Mouse (Mus musculus) G1E (cell line): Measurements from ENCODE around the gene Rhebl1. TPM values are rescaled to one million over a fixed set of nuclear protein-coding genes. Genes with fewer than 3 reads are reported as not detected.

Experiments
- ATAC-seq: 2 replicates; pipeline ENCODE4 v1.8.0; 2016; ENCODE audit warnings: mild to moderate bottlenecking; ENCODE audit not compliant: insufficient number of reproducible peaks, poor library complexity, low FRiP score, severe bottlenecking; ENCODE audit errors: extremely low read depth
- DNase-seq: peaks from one replicate; pipeline ENCODE4 v3.0.0; 2012; ENCODE audit warnings: low spot score
- H3K27me3 ChIP-seq: 2 replicates; pipeline ENCODE4 v1.6.1; 2012; ENCODE audit warnings: mild to moderate bottlenecking, low read length, inconsistent platforms; ENCODE audit not compliant: insufficient read depth
- H3K36me3 ChIP-seq: replicated peaks from 2 replicates; pipeline ENCODE3; 2012; ENCODE audit warnings: mild to moderate bottlenecking, inconsistent platforms
- H3K4me1 ChIP-seq: 2 replicates; pipeline ENCODE4 v1.6.1; 2012; ENCODE audit warnings: low read depth, low read length, inconsistent platforms, mixed read lengths; ENCODE audit not compliant: insufficient read depth
- H3K4me3 ChIP-seq: 2 replicates; pipeline ENCODE4 v1.5.1; 2012; ENCODE audit warnings: low read depth, mild to moderate bottlenecking, inconsistent platforms, low read length, moderate library complexity, mixed read lengths
- H3K9me3 ChIP-seq: replicated peaks from 2 replicates; pipeline ENCODE4 v1.6.1; 2012; ENCODE audit warnings: inconsistent platforms
- CTCF ChIP-seq: IDR thresholded peaks from 2 replicates; pipeline ENCODE4 v1.5.1; 2012; ENCODE audit warnings: low read depth, low read length, inconsistent platforms, mixed read lengths
- GATA1 ChIP-seq: IDR thresholded peaks from 2 replicates; pipeline ENCODE4 v1.6.1; 2012; ENCODE audit warnings: borderline replicate concordance, low read length, inconsistent platforms, mixed read lengths
- GATA2 ChIP-seq: IDR thresholded peaks from 2 replicates; pipeline ENCODE4 v1.6.1; 2012; ENCODE audit warnings: low read depth, low read length, inconsistent platforms, borderline replicate concordance
- POLR2AphosphoS5 ChIP-seq: IDR thresholded peaks from 2 replicates; pipeline ENCODE4 v1.6.1; 2012; ENCODE audit warnings: low read depth, low read length, inconsistent platforms; ENCODE audit not compliant: insufficient replicate concordance
- TAL1 ChIP-seq: conservative IDR thresholded peaks from 2 replicates; pipeline ENCODE4 v1.6.1; 2012; ENCODE audit warnings: low read depth, low read length, inconsistent platforms, mixed read lengths
- polyA plus RNA-seq: library from polyadenylated mRNA; stranded (reverse); fragments of >175 nt; gene quantifications from 2 replicates; pipeline ENCODE4 v1.2.3, GENCODE M21; 2012
- total RNA-seq, 2 experiments: library from RNA; stranded (forward) in 1 of 2; stranded (reverse) in 1 of 2; fragments of 200-1000 nt in 1 of 2; fragments of >200 nt in 1 of 2; fragmentation: Nextera tagmentation in 1 of 2; gene quantifications; 2 replicates each; pipeline ENCODE4 v1.2.3; 2014 to 2017

Rhebl1 gene
- total and polyA plus RNA-seq, 3 experiments = 2.9 to 8.4 (median 7.8) TPM

- TF ChIP-seq POLR2AphosphoS5 = no peak
- no peak for TF ChIP-seq GATA1
- TF ChIP-seq GATA2 = no peak
- TF ChIP-seq TAL1 = no peak
- TF ChIP-seq CTCF = no peak
- H3K27me3 ChIP-seq = no peaks in the 10 kb centered on the region
- peak; percentile 98 for ATAC-seq
These were observed 13.2 kb downstream of the Rhebl1 start for GRCm38 (mm10) chr15:98880978-98881655.

GRCm38 (mm10) chr15:98877331-98877730 lies 17.0 kb downstream of the Rhebl1 start:
- H3K9me3 ChIP-seq = no peaks in the 10 kb centered on the region

More at GRCm38 (mm10) chr15:98880978-98881655, 13.2 kb downstream of the Rhebl1 start:
- H3K4me1 ChIP-seq = peaks cover 38% of the 10 kb centered on the region
- peak overlapping the region; percentile 81 for H3K4me3 ChIP-seq
- H3K9me3 ChIP-seq = no peaks in the 10 kb centered on the region
- peak; percentile 94 for DNase-seq
- H3K36me3 ChIP-seq = peaks cover 27% of the 10 kb centered on the region

GRCm38 (mm10) chr15:98871916-98872888 lies 22.1 kb downstream of the Rhebl1 start:
- DNase-seq (peak; percentile 82), ATAC-seq (peak; percentile 58)
- Histone ChIP-seq H3K9me3 (no peaks in the 10 kb centered on the region), H3K4me3 (peak overlapping the region; percentile 92), H3K36me3 (peaks cover 31% of the 10 kb centered on the region), H3K4me1 (peaks cover 41% of the 10 kb centered on the region), H3K27me3 (no peaks in the 10 kb centered on the region)
- TF ChIP-seq POLR2AphosphoS5 = no peak
- no peak for TF ChIP-seq GATA1
- TF ChIP-seq CTCF = no peak
- TF ChIP-seq TAL1 = no peak
- TF ChIP-seq GATA2 = no peak

More at GRCm38 (mm10) chr15:98877331-98877730, 17.0 kb downstream of the Rhebl1 start:
- no peaks in the 10 kb centered on the region for H3K27me3 ChIP-seq
- TF ChIP-seq CTCF (peak; percentile 82), GATA1 (no peak), TAL1 (no peak)
- DNase-seq = peak; percentile 57
- H3K4me1 ChIP-seq = peaks cover 44% of the 10 kb centered on the region
- peaks cover 27% of the 10 kb centered on the region for H3K36me3 ChIP-seq
- no peak overlapping the region for H3K4me3 ChIP-seq
- ATAC-seq = no peak

DNA sequence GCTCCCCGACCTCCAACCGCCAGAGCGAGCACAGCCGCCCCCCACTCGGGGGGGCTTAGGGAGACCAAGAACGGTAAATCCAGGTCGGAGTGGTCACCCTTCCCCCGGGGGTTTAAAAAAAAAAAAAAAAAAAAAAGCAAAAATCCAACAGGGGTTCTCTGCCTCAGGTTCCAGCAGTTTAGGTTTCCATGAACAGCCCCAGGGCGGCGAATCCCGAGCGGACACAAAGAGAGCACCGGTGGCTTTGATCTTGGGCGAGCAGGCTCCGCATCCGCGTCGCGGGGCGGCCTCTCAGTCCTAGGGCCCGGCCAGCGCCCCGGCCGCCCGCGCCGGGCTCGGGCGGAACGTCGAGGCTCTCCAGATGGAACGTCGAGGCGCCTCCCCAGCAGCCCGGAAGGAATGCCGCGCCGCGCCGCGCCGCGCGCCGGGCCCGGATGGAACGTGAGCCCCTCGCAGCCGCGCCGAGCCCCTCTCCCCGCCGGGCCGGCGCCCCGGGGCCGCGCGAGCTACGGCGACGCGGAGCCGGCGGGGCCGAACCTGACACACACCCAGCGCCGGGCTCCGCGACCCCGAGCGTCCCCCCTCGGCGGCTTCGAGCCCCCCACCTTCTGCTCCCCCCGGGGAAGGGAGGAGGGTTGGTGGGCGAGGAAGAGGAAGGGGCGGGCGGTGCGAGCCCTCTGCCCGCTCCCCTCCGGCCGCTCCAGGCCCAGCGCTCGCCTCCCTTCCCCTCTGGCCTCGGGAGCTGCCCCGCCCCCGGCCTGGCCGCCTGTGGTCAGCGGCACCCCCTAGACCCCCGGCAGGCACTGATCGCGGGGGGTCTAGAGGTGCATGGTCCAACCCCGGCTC lies 23.0 kb downstream of the Rhebl1 start, which contains the start of gene Kmt2d:
Gene Kmt2d, minus strand, starts transcription at position 135 of the 846 bp plus-strand sequence.
- peak within 1 kb of the TSS; percentile 92 for H3K4me3 ChIP-seq
- H3K4me1 ChIP-seq = peaks cover 49% of the 10 kb centered on the region
- peak; percentile 64 for DNase-seq
- peaks cover 36% of the 10 kb centered on the region for H3K36me3 ChIP-seq
- H3K27me3 ChIP-seq = no peaks in the 10 kb centered on the region
- no peaks in the 10 kb centered on the region for H3K9me3 ChIP-seq
- TF ChIP-seq GATA2 (no peak), GATA1 (no peak), CTCF (no peak), TAL1 (no peak), POLR2AphosphoS5 (no peak)
- no peak for ATAC-seq

DNA sequence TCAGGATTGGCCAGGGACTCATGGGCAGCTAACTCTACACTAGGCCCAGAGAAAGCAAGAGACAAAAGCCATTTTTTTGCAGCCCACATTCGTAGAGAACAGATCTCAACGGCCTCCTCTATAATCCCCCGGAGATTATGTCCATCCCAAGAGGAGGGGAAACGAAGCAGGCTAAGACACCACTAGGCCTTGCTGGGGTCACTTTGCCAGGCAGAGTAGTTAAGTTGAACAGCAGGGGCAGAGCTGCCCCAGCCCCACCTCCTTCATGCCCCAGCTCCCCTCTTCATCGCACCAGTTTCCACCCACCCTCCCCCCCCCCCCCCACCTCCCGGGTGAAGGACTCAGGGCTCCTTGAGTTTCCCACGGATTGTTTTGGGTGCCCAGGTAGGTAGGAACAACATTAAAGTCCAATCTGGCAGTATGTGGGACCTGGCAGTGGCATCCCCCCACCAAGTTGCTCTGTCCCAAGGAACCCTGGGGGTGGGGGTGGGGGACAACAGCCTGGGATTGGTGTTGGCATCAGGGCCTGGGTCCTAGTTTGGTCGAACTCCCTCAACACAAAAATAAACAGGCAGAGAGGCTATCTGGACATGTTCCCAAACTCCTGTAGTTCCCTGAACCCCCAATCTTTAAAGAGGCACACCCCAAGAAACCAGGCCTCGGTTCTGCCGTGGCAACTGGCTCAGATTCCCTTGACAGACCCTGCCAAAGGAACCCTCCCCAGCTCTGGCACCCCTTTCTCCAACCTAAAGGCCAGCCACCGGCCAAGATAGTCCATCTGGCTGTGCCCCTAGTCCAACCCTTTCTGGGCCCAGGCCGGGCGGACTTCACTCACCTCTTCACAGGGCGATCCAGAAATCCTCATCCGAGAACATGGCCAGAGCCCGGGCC lies 23.9 kb downstream of the Rhebl1 start:
- Histone ChIP-seq H3K36me3 (peaks cover 45% of the 10 kb centered on the region), H3K27me3 (no peaks in the 10 kb centered on the region; the same call in 1 of the 2 replicates), H3K9me3 (no peaks in the 10 kb centered on the region), H3K4me1 (peaks cover 56% of the 10 kb centered on the region), H3K4me3 (peak overlapping the region; percentile 92)
- ATAC-seq (no peak), DNase-seq (peak; percentile 26)
- TF ChIP-seq GATA2 (no peak), TAL1 (no peak), POLR2AphosphoS5 (no peak), CTCF (no peak), GATA1 (no peak)
